In the genomic region with DNA sequence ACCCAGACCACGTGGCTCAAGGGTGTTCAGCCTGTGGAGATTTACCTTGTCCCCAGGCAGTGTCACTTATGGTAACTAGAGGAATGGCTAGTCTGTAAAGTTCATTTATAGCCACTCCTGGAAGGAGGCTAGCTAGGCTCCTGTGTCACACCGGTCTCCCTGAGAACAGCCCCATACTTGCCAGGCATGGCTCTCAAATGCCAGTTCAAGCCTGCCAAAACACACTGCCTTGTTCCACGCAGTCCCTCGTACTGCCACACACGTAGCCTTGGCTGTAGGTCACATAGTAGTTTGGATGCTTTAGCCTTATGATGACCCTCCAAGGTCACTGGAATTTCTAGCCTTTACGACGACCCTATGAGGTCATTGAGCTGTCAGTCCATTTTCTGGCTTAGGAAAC, we compare ENCODE assay signal across 15 mouse cellular contexts. TPM values are rescaled to one million over a fixed set of nuclear protein-coding genes. Genes with fewer than 3 reads are reported as not detected.
"Had no signal": no experiment of that assay in that cellular context is flagged by ENCODE, and none has a peak within 500 bp of the region (broad histone marks: within the 10 kb centered on the region; RNA-seq: fewer than 3 reads in every experiment).

No protein-coding gene starts in this region.

- H3K9me3 ChIP-seq: liver, embryonic 15.5 days; midbrain, embryonic 10.5 days; neural tube, embryonic 15.5 days had no signal

- H3K9ac ChIP-seq: liver, embryonic 15.5 days; lung, embryonic 14.5 days; neural tube, embryonic 15.5 days had no signal

- H3K4me3 ChIP-seq: layer of hippocampus, adult 2 months; liver, embryonic 15.5 days; midbrain, embryonic 10.5 days; myocyte; neural tube, embryonic 15.5 days had no signal

- H3K36me3 ChIP-seq: liver, embryonic 15.5 days; midbrain, embryonic 10.5 days; neural tube, embryonic 15.5 days had no signal

- DNase-seq: left cerebral cortex, postnatal 4 days; lung, embryonic 14.5 days; lung, postnatal 10 days; lung, postnatal 4 days; midbrain, embryonic 14.5 days; right cerebral cortex, adult 18-20 months; right cerebral cortex, postnatal 25 days; thymus, postnatal 14 days had no signal

- H3K27me3 ChIP-seq: liver, embryonic 15.5 days; neural tube, embryonic 15.5 days had no signal

- H3K27ac ChIP-seq: layer of hippocampus, adult 2 months; liver, embryonic 15.5 days; midbrain, embryonic 10.5 days; neural tube, embryonic 15.5 days; stomach, postnatal 0 days had no signal

- H3K4me2 ChIP-seq: liver, embryonic 11.5 days; liver, embryonic 15.5 days; lung, embryonic 14.5 days; neural tube, embryonic 15.5 days had no signal

RNA-seq across cellular contexts. Expression of gene Ip6k3, which starts 8.4 kb away (rescaled TPM):
- total RNA-seq: left cerebral cortex, postnatal 4 days had no signal
- polyA plus RNA-seq: lung, embryonic 14.5 days; midbrain, embryonic 10.5 days had no signal
